Mouse (Mus musculus) layer of hippocampus, adult 9-11 months (tissue): Measurements from ENCODE around the gene Gm14190.
"Not testable (repeated sequence)": the region's sequence is repeated elsewhere in the genome, so short reads cannot be mapped to it uniquely, and the experiment has no call there.

Source experiments
- DNase-seq: peaks from one replicate; pipeline ENCODE4 v3.0.0; 2022

Gm14190 gene

GRCm38 (mm10) chr11:99690463-99690862 lies at the start of gene Gm14190:
TSS of gene Gm14190 (minus strand) at chr11:99690740.
- no peak for DNase-seq

- no peak for DNase-seq
Observed at GRCm38 (mm10) chr11:99734190-99734589, 43.6 kb upstream of the Gm14190 start, which contains the start of gene Gm14180. TSS of gene Gm14180 (minus strand) at chr11:99734290.

GRCm38 (mm10) chr11:99724061-99724460 lies 33.5 kb upstream of the Gm14190 start:
- DNase-seq: no peak

- no peak for DNase-seq
Observed at GRCm38 (mm10) chr11:99718759-99719158, 28.2 kb upstream of the Gm14190 start.

- DNase-seq: not testable (repeated sequence)
Observed at GRCm38 (mm10) chr11:99685235-99685634, 5.3 kb downstream of the Gm14190 start.

GRCm38 (mm10) chr11:99683481-99683880 lies 7.1 kb downstream of the Gm14190 start:
- no peak for DNase-seq

GRCm38 (mm10) chr11:99665860-99666259 lies 24.7 kb downstream of the Gm14190 start, which contains the start of gene Krtap4-6:
TSS of gene Krtap4-6 (minus strand) at chr11:99665960.
- no peak for DNase-seq

GRCm38 (mm10) chr11:99662802-99663201 lies 27.7 kb downstream of the Gm14190 start:
- no peak for DNase-seq

- no peak for DNase-seq
Observed at GRCm38 (mm10) chr11:99659256-99659655, 31.3 kb downstream of the Gm14190 start.

GRCm38 (mm10) chr11:99658467-99659010 lies 32.0 kb downstream of the Gm14190 start, which contains the start of gene Gm11563:
TSS of gene Gm11563 (minus strand) at chr11:99658960.
- not testable (repeated sequence) for DNase-seq

- no peak for DNase-seq
Observed at GRCm38 (mm10) chr11:99657051-99657450, 33.5 kb downstream of the Gm14190 start.

GRCm38 (mm10) chr11:99650136-99650535 lies 40.4 kb downstream of the Gm14190 start, which contains the start of gene Gm11555:
TSS of gene Gm11555 (minus strand) at chr11:99650236.
- DNase-seq: no peak

GRCm38 (mm10) chr11:99646444-99646843 lies 44.1 kb downstream of the Gm14190 start:
- no peak for DNase-seq

GRCm38 (mm10) chr11:99644351-99644750 lies 46.2 kb downstream of the Gm14190 start:
- peak; percentile 20 for DNase-seq

GRCm38 (mm10) chr11:99643635-99644139 lies 46.9 kb downstream of the Gm14190 start, which contains the start of gene Krtap4-7:
TSS of gene Krtap4-7 (minus strand) at chr11:99644089.
- DNase-seq: not testable (repeated sequence)

- DNase-seq: no peak
Observed at GRCm38 (mm10) chr11:99640926-99641325, 49.6 kb downstream of the Gm14190 start.
